ENCODE assay signal across 8 mouse cellular contexts in the genomic region with DNA sequence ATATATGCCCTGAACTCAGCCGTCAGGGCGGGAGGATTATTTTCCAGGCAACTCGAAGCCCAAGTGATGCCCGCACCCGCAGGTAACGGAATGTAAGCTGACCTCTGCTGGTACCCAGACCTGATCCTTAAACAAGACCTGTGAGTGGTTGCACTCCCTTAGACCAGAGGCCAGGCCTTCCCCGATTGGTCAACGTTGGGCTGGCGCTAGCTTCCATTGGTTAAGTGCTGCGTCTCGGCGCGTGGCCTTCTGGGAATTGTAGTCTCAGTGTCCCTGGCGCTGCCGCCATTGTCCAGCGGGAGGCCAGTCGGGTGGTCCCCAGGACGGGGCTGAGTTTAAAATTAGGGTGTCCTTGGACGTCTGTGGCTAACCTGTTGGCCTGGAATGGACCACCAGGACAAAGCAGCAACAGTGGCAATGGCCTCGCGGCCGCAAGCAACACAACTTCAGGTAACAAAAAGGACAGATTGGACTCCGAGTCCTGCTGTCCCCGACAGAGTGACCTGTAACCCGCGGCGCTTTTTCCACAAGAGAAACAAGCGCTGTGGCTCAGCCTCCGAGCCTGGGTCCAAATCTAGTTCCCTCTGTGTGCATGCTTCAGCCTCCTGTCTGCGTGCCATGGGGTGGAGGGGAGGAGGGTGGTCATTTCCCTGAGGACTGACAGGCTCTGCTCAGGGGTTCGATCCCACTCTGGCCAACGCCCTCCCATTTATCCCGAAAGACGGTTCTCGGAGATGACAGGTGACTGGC. TPM values are rescaled to one million over a fixed set of nuclear protein-coding genes. Genes with fewer than 3 reads are reported as not detected.
DNase-seq lines count a peak whose midpoint lies in the region; ATAC-seq and TF ChIP-seq lines count a peak whose summit lies in the region.

A gene (plus strand): TSS at position 267 of the 750 bp plus-strand sequence.

- peak; percentile 83 for DNase-seq in 3134 (ENCODE audit: extremely low read depth, insufficient read length, low spot score)
- peak; percentile 95 to 96 for DNase-seq in adrenal gland, postnatal 36 days
- peak; percentile 97 to 98 for DNase-seq in heart, adult 18-20 months
- peak; percentile 98 for DNase-seq in kidney, adult 2 months
- peak; percentile 77 to 94 for DNase-seq in spleen, adult 2 months (ENCODE audit: low read depth in 1 of 2, low spot score in 2 of 2)

- 0 out of 2 replicates have a peak, but pooled peaks have one; percentile 11 for TF ChIP-seq CTCF in kidney, adult 2 months (conservative IDR thresholded peaks at IDR 0.05; ENCODE audit: insufficient read depth, insufficient read length, low read depth, low read length)
- no peak for TF ChIP-seq CTCF in spleen, adult 2 months (IDR thresholded peaks at IDR 0.05; ENCODE audit: extremely low read depth, insufficient read depth, insufficient read length, insufficient replicate concordance)

- no peak within 1 kb of the TSS for H3K27ac ChIP-seq in embryonic facial prominence, embryonic 13.5 days
- H3K27ac ChIP-seq in kidney, adult 2 months (ENCODE audit: insufficient read depth, low read depth, low read length) = no peak within 1 kb of the TSS
- H3K27ac ChIP-seq in limb, embryonic 12.5 days = 0 out of 2 replicates have a peak within 1 kb of the TSS, but pooled peaks have one; percentile 41
- H3K27ac ChIP-seq in midbrain, embryonic 15.5 days = peak within 1 kb of the TSS; percentile 69
- H3K27ac ChIP-seq in spleen, adult 2 months (ENCODE audit: insufficient read depth, low read length) = no peak within 1 kb of the TSS

- WGBS in embryonic facial prominence, embryonic 13.5 days = under 1% methylated on average over 35 of the region's 35 CpGs
- under 1% methylated on average over 35 of the region's 35 CpGs for WGBS in kidney, adult 2 months
- WGBS in limb, embryonic 12.5 days = 1% methylated on average over 35 of the region's 35 CpGs
- WGBS in midbrain, embryonic 15.5 days = under 1% methylated on average over 35 of the region's 35 CpGs
- under 1% methylated on average over 35 of the region's 35 CpGs for WGBS in spleen, adult 2 months

- no peaks in the 10 kb centered on the region for H3K27me3 ChIP-seq in embryonic facial prominence, embryonic 13.5 days
- no peaks in the 10 kb centered on the region for H3K27me3 ChIP-seq in kidney, adult 2 months (replicated peaks; ENCODE audit: control insufficient read depth, insufficient read depth, low read length)
- H3K27me3 ChIP-seq in limb, embryonic 12.5 days = no peaks in the 10 kb centered on the region
- H3K27me3 ChIP-seq in midbrain, embryonic 15.5 days (replicated peaks) = no peaks in the 10 kb centered on the region
- no peaks in the 10 kb centered on the region for H3K27me3 ChIP-seq in spleen, adult 2 months (ENCODE audit: control insufficient read depth, insufficient read depth, low read length)

- H3K4me2 ChIP-seq in embryonic facial prominence, embryonic 13.5 days = peak within 1 kb of the TSS; percentile 85
- H3K4me2 ChIP-seq in limb, embryonic 12.5 days = peak within 1 kb of the TSS; percentile 78
- peak within 1 kb of the TSS; percentile 66 for H3K4me2 ChIP-seq in midbrain, embryonic 15.5 days

- ATAC-seq in embryonic facial prominence, embryonic 13.5 days (ENCODE audit: insufficient number of reproducible peaks, insufficient read depth, low FRiP score, low TSS enrichment, low read depth) = peak; percentile 97
- peak; percentile 100 for ATAC-seq in limb, embryonic 12.5 days (ENCODE audit: insufficient number of reproducible peaks, insufficient read depth, low FRiP score, low TSS enrichment, low read depth)
- ATAC-seq in midbrain, embryonic 15.5 days (replicated peaks) = peak; percentile 99

- H3K4me3 ChIP-seq in embryonic facial prominence, embryonic 13.5 days = peak within 1 kb of the TSS; percentile 82
- peak within 1 kb of the TSS; percentile 70 for H3K4me3 ChIP-seq in kidney, adult 2 months (ENCODE audit: insufficient read depth, low read depth, low read length)
- peak within 1 kb of the TSS; percentile 77 for H3K4me3 ChIP-seq in limb, embryonic 12.5 days (replicated peaks)
- peak within 1 kb of the TSS; percentile 83 for H3K4me3 ChIP-seq in midbrain, embryonic 15.5 days
- peak within 1 kb of the TSS; percentile 66 for H3K4me3 ChIP-seq in spleen, adult 2 months (ENCODE audit: extremely low read depth, insufficient read depth, insufficient read length)

- H3K9me3 ChIP-seq in embryonic facial prominence, embryonic 13.5 days = no peaks in the 10 kb centered on the region
- H3K9me3 ChIP-seq in limb, embryonic 12.5 days = no peaks in the 10 kb centered on the region
- H3K9me3 ChIP-seq in midbrain, embryonic 15.5 days = no peaks in the 10 kb centered on the region

- peaks cover 19% of the 10 kb centered on the region for H3K36me3 ChIP-seq in embryonic facial prominence, embryonic 13.5 days
- no peaks in the 10 kb centered on the region for H3K36me3 ChIP-seq in kidney, adult 2 months (ENCODE audit: control insufficient read depth, insufficient read depth, low read length)
- H3K36me3 ChIP-seq in limb, embryonic 12.5 days = peaks cover 28% of the 10 kb centered on the region
- H3K36me3 ChIP-seq in midbrain, embryonic 15.5 days (replicated peaks) = peaks cover 15% of the 10 kb centered on the region; the same call in 1 of the 2 replicates
- peaks cover 1% of the 10 kb centered on the region; the same call in 1 of the 2 replicates for H3K36me3 ChIP-seq in spleen, adult 2 months (ENCODE audit: control insufficient read depth, insufficient read depth, low read length)

- H3K4me1 ChIP-seq in embryonic facial prominence, embryonic 13.5 days = peaks cover 12% of the 10 kb centered on the region
- peaks cover 7% of the 10 kb centered on the region; the same call in 1 of the 2 replicates for H3K4me1 ChIP-seq in kidney, adult 2 months (ENCODE audit: control insufficient read depth, insufficient read depth, low read length)
- peaks cover 10% of the 10 kb centered on the region for H3K4me1 ChIP-seq in limb, embryonic 12.5 days (replicated peaks)
- peaks cover 24% of the 10 kb centered on the region for H3K4me1 ChIP-seq in midbrain, embryonic 15.5 days
- H3K4me1 ChIP-seq in spleen, adult 2 months (ENCODE audit: control insufficient read depth, insufficient read depth, insufficient read length) = peaks cover 6% of the 10 kb centered on the region; the same call in 1 of the 2 replicates

- H3K9ac ChIP-seq in embryonic facial prominence, embryonic 13.5 days = peak within 1 kb of the TSS; percentile 85
- peak within 1 kb of the TSS; percentile 81 for H3K9ac ChIP-seq in limb, embryonic 12.5 days (replicated peaks)
- peak within 1 kb of the TSS; percentile 84 for H3K9ac ChIP-seq in midbrain, embryonic 15.5 days

- TF ChIP-seq POLR2A in kidney, adult 2 months (IDR thresholded peaks at IDR 0.05; ENCODE audit: low read depth, low read length) = no peak
- no peak for TF ChIP-seq POLR2A in spleen, adult 2 months (IDR thresholded peaks at IDR 0.05; ENCODE audit: low read depth, low read length)

RNA-seq across cellular contexts. Expression of the gene that starts here (rescaled TPM):
- total RNA-seq in adrenal gland, postnatal 36 days (2021) = 1 to 10 TPM; 3.2 to 3.4 TPM
- 5.5 and 5.9 TPM in 2 replicates for polyA plus RNA-seq in embryonic facial prominence, embryonic 13.5 days (2015; fragmentation: Nextera tagmentation; extraction: Ambion mirVana)
- total RNA-seq in heart, adult 18-20 months (2021) = 1 to 10 TPM; 2.9 to 3.1 TPM
- polyA plus RNA-seq in kidney, adult 2 months (2012; rRNA removed) = 1.3 and 1.4 TPM in 2 replicates
- polyA plus RNA-seq in limb, embryonic 12.5 days (2016; fragmentation: Nextera tagmentation; extraction: Ambion mirVana) = 7.1 and 8.0 TPM in 2 replicates
- 8.6 and 9.4 TPM in 2 replicates for polyA plus RNA-seq in midbrain, embryonic 15.5 days (2015; fragmentation: Nextera tagmentation; extraction: Ambion mirVana)
- 0.65 and 0.85 TPM in 2 replicates for polyA plus RNA-seq in spleen, adult 2 months (2012; rRNA removed)

Comparison
In these comparisons a context has a peak if more than half of its experiments do, and no peak if none do; other contexts are left out.
1. Peak in DNase-seq and H3K4me3 ChIP-seq in spleen, adult 2 months; RNA of the gene not detected or under 1 TPM.
2. H3K27ac ChIP-seq: peak in limb, embryonic 12.5 days (single experiment) and midbrain, embryonic 15.5 days (single experiment); none in embryonic facial prominence, embryonic 13.5 days (single experiment), kidney, adult 2 months (single experiment) and spleen, adult 2 months (single experiment).
3. Peak in every context shown above with its lines, with median percentiles within 50 percentile points of each other: DNase-seq, ATAC-seq, H3K4me2 ChIP-seq, H3K4me3 ChIP-seq and H3K9ac ChIP-seq.